Mouse (Mus musculus): ENCODE results near the gene Gm8298.
"Not testable (repeated sequence)": the region's sequence is repeated elsewhere in the genome, so short reads cannot be mapped to it uniquely, and the experiment has no call there.

Gene Gm8298

GRCm38 (mm10) chr3:59860751-59861150 lies at the start of gene Gm8298:
Gene Gm8298, plus strand, starts transcription at chr3:59861051.
- in situ Hi-C loops (cut with MboI, MseI) = no loop called here

GRCm38 (mm10) chr3:59813169-59813568 lies 47.7 kb upstream of the Gm8298 start:
- in situ Hi-C loops (cut with MboI, MseI) = no loop called here

- in situ Hi-C loops (cut with MboI, MseI) = no loop called here
These were observed 9.9 kb downstream of the Gm8298 start for GRCm38 (mm10) chr3:59870765-59871164.

GRCm38 (mm10) chr3:59877601-59878000 lies 16.8 kb downstream of the Gm8298 start:
- in situ Hi-C loops (cut with MboI, MseI) = not testable (repeated sequence)

GRCm38 (mm10) chr3:59879801-59880554 lies 19.1 kb downstream of the Gm8298 start:
- in situ Hi-C loops (cut with MboI, MseI) = not testable (repeated sequence)

- in situ Hi-C loops (cut with MboI, MseI) = no loop called here
These were observed 32.4 kb downstream of the Gm8298 start for GRCm38 (mm10) chr3:59893276-59893675.

- in situ Hi-C loops (cut with MboI, MseI) = no loop called here
These were observed 64.1 kb downstream of the Gm8298 start, which contains the start of gene C130079G13Rik for GRCm38 (mm10) chr3:59924914-59925313. Gene C130079G13Rik, plus strand, starts transcription at chr3:59925214.
